Mouse (Mus musculus): ENCODE data around the gene N4bp2l2.

DNA sequence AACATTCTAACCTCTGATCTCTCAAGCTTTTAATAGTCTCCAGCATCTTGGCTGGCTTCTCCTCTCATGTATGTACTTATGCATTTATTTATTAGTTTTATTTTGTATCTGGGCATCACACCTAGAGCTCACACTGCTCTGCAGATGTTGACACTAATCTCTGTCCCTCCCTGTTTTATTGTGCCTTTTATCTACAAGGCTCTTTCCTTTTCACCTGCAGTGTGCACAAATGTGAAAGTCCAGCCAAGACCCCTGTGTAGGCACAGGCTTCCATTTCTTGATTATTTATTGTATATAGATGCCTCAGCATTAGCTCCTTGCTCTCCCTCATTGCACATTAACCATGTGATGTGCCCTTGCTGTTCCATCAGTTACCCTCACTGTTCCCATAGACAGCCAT, 104.6 kb downstream of the N4bp2l2 start:
- TF ChIP-seq POLR2A (IDR thresholded peaks at IDR 0.05; ENCODE audit: control insufficient read depth, low read depth, low read length) (no peak), CTCF (IDR thresholded peaks at IDR 0.05; ENCODE audit: control insufficient read depth, insufficient read depth, insufficient replicate concordance, low read depth, low read length) (no peak)
